Mouse (Mus musculus) hindbrain, embryonic 15.5 days (tissue): Measurements from ENCODE around the gene Tars. TPM values are rescaled to one million over a fixed set of nuclear protein-coding genes. Genes with fewer than 3 reads are reported as not detected.

Experiments
- ATAC-seq: fragments of 200-750 bp; cut with Nextera tagmentation; 2 replicates; pipeline ENCODE4 v1.8.0; 2017; ENCODE audit warnings: low read depth, moderate number of reproducible peaks, moderate TSS enrichment; ENCODE audit not compliant: low FRiP score
- H3K27ac ChIP-seq: fragments of 300-500 bp; sonication (generic); replicated peaks from 2 replicates; pipeline ENCODE4 v1.5.1; 2015; ENCODE audit warnings: mild to moderate bottlenecking, inconsistent platforms
- H3K27me3 ChIP-seq: fragments of 300-500 bp; sonication (generic); 2 replicates; pipeline ENCODE4 v1.6.1; 2015; ENCODE audit warnings: control low read depth, inconsistent platforms
- H3K36me3 ChIP-seq: fragments of 300-500 bp; sonication (generic); 2 replicates; pipeline ENCODE4 v1.6.1; 2015; ENCODE audit warnings: control low read depth, inconsistent platforms
- H3K4me1 ChIP-seq: fragments of 300-500 bp; sonication (generic); replicated peaks from 2 replicates; pipeline ENCODE4 v1.6.1; 2015; ENCODE audit warnings: control low read depth, inconsistent platforms
- H3K4me2 ChIP-seq: fragments of 300-500 bp; sonication (generic); 2 replicates; pipeline ENCODE4 v1.6.1; 2015; ENCODE audit warnings: moderate library complexity, mild to moderate bottlenecking, inconsistent platforms
- H3K4me3 ChIP-seq: fragments of 300-500 bp; sonication (generic); 2 replicates; pipeline ENCODE4 v1.5.1; 2015; ENCODE audit warnings: mild to moderate bottlenecking, inconsistent platforms
- H3K9ac ChIP-seq: fragments of 300-500 bp; sonication (generic); 2 replicates; pipeline ENCODE4 v1.6.1; 2015; ENCODE audit warnings: inconsistent platforms
- H3K9me3 ChIP-seq: fragments of 300-500 bp; sonication (generic); 2 replicates; pipeline ENCODE4 v1.6.1; 2016; ENCODE audit warnings: control low read depth, inconsistent platforms
- WGBS: fragments of 180-500 bp; shearing (Covaris S2); methylation state at CpG from one replicate; pipeline ENCODE4 v1.1.7; 2015; 5-methylcytosine and 5-hydroxymethylcytosine counted together
- polyA plus RNA-seq: library from polyadenylated mRNA; unstranded; fragments of >200 nt; fragmentation: Nextera tagmentation; extraction: Ambion mirVana; gene quantifications from 2 replicates; pipeline ENCODE4 v1.2.1, GENCODE M21; 2015

The Tars gene
- polyA plus RNA-seq, 1 experiment from 2014 or later, result 45.0 TPM

DNA sequence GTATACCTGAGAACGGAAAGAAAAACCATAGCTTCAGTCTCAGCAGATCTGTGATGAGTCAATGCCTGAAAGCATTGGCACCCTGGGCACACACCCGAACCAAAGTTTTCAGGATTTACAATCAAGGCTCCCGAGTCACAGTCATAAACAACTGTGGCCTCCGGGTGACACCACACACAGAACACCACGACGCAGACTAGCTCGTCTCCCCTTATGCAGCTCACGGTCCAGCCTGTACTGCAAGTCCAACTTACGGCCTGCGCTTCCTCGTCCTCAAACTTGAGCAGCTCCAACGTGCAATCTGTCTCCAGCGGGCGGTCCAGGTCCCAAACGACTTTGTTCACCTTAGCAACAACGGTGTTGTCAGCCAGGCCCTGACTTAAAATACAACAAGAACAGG is 6.6 kb downstream of the Tars start:
- no peak for ATAC-seq
- WGBS, result 95% methylated on average over 16 of the region's 16 CpGs

GRCm38 (mm10) chr15:11383796-11384195 is 15.7 kb downstream of the Tars start:
- Histone ChIP-seq H3K4me2 (no peak overlapping the region), H3K27ac (no peak overlapping the region), H3K4me1 (peaks cover 5% of the 10 kb centered on the region; the same call in 1 of the 2 replicates), H3K4me3 (no peak overlapping the region), H3K9ac (no peak overlapping the region), H3K36me3 (peaks cover 49% of the 10 kb centered on the region), H3K27me3 (no peaks in the 10 kb centered on the region), H3K9me3 (no peaks in the 10 kb centered on the region)
- ATAC-seq, result no peak
- WGBS, result 96% methylated on average over 21 of the region's 21 CpGs

More for the DNA sequence above, 6.6 kb downstream of the Tars start:
- peaks cover 6% of the 10 kb centered on the region for H3K4me1 ChIP-seq
- H3K9me3 ChIP-seq, result no peaks in the 10 kb centered on the region
- no peak overlapping the region for H3K4me3 ChIP-seq
- no peaks in the 10 kb centered on the region for H3K27me3 ChIP-seq
- H3K27ac ChIP-seq, result no peak overlapping the region
- H3K36me3 ChIP-seq, result peaks cover 56% of the 10 kb centered on the region
- H3K4me2 ChIP-seq, result no peak overlapping the region
- no peak overlapping the region for H3K9ac ChIP-seq

DNA sequence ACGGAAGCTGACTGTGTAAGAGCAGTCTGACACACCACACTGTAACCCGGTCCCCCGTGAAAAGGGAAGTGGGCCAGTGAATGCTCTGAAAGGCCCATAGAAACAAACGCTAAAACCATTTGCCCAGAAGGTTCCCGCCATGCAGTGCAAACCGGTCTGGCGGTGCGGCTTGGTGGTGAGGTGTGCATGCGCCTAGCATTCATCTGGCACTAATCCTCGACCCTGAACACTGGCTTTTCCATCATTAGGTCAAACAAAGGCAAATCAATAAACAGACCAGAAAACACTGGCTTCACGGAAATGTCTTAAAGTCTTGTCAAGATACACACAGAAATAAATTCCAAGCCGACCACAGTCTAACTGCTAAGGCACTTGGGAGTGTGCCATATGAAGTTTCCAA is 16.9 kb downstream of the Tars start:
- no peak for ATAC-seq
- H3K9ac ChIP-seq, result no peak overlapping the region

GRCm38 (mm10) chr15:11380616-11381015 is 18.8 kb downstream of the Tars start:
- H3K9ac ChIP-seq, result no peak overlapping the region
- 83% methylated on average over 8 of the region's 8 CpGs for whole genome bisulfite sequencing
- no peaks in the 10 kb centered on the region for H3K9me3 ChIP-seq
- peaks cover 5% of the 10 kb centered on the region; the same call in 1 of the 2 replicates for H3K4me1 ChIP-seq
- no peak overlapping the region for H3K27ac ChIP-seq
- no peak overlapping the region for H3K4me2 ChIP-seq
- no peak for ATAC-seq
- H3K4me3 ChIP-seq, result no peak overlapping the region
- no peaks in the 10 kb centered on the region for H3K27me3 ChIP-seq
- H3K36me3 ChIP-seq, result peaks cover 20% of the 10 kb centered on the region

More for the DNA sequence above, 16.9 kb downstream of the Tars start:
- H3K27ac ChIP-seq, result no peak overlapping the region
- H3K4me1 ChIP-seq, result peaks cover 5% of the 10 kb centered on the region; the same call in 1 of the 2 replicates
- H3K9me3 ChIP-seq, result no peaks in the 10 kb centered on the region
- H3K4me2 ChIP-seq, result no peak overlapping the region
- peaks cover 38% of the 10 kb centered on the region for H3K36me3 ChIP-seq
- WGBS, result 92% methylated on average over 12 of the region's 12 CpGs
- no peaks in the 10 kb centered on the region for H3K27me3 ChIP-seq
- no peak overlapping the region for H3K4me3 ChIP-seq

- Histone ChIP-seq H3K36me3 (peaks cover 15% of the 10 kb centered on the region), H3K4me3 (no peak overlapping the region), H3K9me3 (no peaks in the 10 kb centered on the region), H3K9ac (no peak overlapping the region), H3K4me2 (peak overlapping the region; percentile 31), H3K4me1 (peaks cover 5% of the 10 kb centered on the region; the same call in 1 of the 2 replicates), H3K27ac (no peak overlapping the region; the same call in 1 of the 2 replicates), H3K27me3 (no peaks in the 10 kb centered on the region)
- peak; percentile 84 for ATAC-seq
- 36% methylated on average over 8 of the region's 8 CpGs for WGBS
These were observed 19.4 kb downstream of the Tars start for GRCm38 (mm10) chr15:11380087-11380530.

GRCm38 (mm10) chr15:11379431-11380086 is 19.9 kb downstream of the Tars start:
- ATAC-seq, result peak; percentile 43
- no peak overlapping the region for H3K4me3 ChIP-seq
- peak overlapping the region; percentile 31 for H3K4me2 ChIP-seq
- no peaks in the 10 kb centered on the region for H3K27me3 ChIP-seq
- no peaks in the 10 kb centered on the region for H3K9me3 ChIP-seq
- peaks cover 5% of the 10 kb centered on the region; the same call in 1 of the 2 replicates for H3K4me1 ChIP-seq
- WGBS, result 85% methylated on average over 8 of the region's 8 CpGs
- H3K27ac ChIP-seq, result no peak overlapping the region; the same call in 1 of the 2 replicates
- H3K9ac ChIP-seq, result no peak overlapping the region
- H3K36me3 ChIP-seq, result peaks cover 10% of the 10 kb centered on the region

DNA sequence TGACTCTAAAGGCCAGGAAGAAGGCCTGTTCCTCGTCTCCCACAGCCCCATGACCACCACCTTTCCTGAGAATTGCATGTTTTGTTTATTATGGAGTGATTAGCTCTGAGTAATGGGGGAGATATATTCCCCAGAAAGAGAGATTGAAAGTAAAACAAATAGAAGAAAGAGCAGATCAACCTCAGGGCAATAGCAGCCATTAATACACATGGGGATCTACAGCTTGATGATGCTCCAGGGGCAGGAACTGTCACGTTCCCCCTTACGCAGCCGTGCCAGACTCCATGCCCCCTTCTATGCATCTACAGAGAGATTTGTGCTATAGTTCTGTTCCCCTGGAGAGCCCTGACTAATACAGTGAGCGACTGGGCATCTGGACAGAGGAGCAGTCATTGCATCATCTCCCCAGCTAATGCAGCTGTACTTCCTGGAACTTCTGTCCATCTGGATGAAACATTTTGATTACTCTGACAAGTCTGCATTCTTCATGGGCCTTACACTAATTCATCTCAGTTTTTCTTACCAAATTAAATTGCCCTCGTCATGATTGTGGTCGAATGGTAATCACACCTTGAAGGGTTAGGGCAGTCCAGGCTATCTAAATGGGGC is 28.9 kb downstream of the Tars start:
- Histone ChIP-seq H3K9ac (no peak overlapping the region), H3K4me1 (no peaks in the 10 kb centered on the region), H3K4me3 (no peak overlapping the region), H3K27ac (no peak overlapping the region), H3K36me3 (no peaks in the 10 kb centered on the region), H3K27me3 (no peaks in the 10 kb centered on the region), H3K4me2 (no peak overlapping the region), H3K9me3 (no peaks in the 10 kb centered on the region)
- 84% methylated on average over 7 of the region's 7 CpGs for WGBS
- ATAC-seq, result no peak

GRCm38 (mm10) chr15:11369572-11369971 is 29.9 kb downstream of the Tars start:
- no peaks in the 10 kb centered on the region for H3K27me3 ChIP-seq
- H3K9me3 ChIP-seq, result no peaks in the 10 kb centered on the region
- no peak for ATAC-seq
- no peak overlapping the region for H3K4me2 ChIP-seq
- no peak overlapping the region for H3K4me3 ChIP-seq
- no peak overlapping the region for H3K9ac ChIP-seq
- no peak overlapping the region for H3K27ac ChIP-seq
- WGBS, result 80% methylated on average over 3 of the region's 3 CpGs
- no peaks in the 10 kb centered on the region for H3K4me1 ChIP-seq
- no peaks in the 10 kb centered on the region for H3K36me3 ChIP-seq

DNA sequence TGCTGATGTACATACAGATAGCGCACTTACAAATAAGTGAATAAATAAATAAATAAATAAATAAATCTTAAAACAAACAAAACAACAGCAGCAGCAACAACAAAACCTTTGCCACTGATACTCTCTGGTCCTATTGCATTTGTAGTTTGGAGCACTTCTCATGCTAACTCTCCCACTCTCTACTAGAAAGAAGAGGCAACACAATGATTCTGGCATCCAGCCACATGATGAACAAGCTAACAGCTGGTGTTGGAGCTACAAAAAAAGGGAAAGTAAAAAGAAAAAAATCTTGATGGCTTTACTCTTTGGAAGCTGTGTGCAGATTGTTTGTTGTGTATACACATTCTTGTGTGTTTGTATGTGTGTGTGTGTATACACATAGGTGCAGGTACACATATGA is 34.7 kb downstream of the Tars start:
- no peaks in the 10 kb centered on the region for H3K27me3 ChIP-seq
- ATAC-seq, result 0 out of 2 replicates have a peak, but pooled peaks have one; percentile 37
- H3K27ac ChIP-seq, result no peak overlapping the region
- H3K4me1 ChIP-seq, result no peaks in the 10 kb centered on the region
- no peak overlapping the region for H3K9ac ChIP-seq
- H3K4me3 ChIP-seq, result no peak overlapping the region
- H3K9me3 ChIP-seq, result no peaks in the 10 kb centered on the region
- H3K4me2 ChIP-seq, result no peak overlapping the region
- H3K36me3 ChIP-seq, result no peaks in the 10 kb centered on the region
- WGBS, result 97% methylated on average over 1 of the region's 1 CpGs

DNA sequence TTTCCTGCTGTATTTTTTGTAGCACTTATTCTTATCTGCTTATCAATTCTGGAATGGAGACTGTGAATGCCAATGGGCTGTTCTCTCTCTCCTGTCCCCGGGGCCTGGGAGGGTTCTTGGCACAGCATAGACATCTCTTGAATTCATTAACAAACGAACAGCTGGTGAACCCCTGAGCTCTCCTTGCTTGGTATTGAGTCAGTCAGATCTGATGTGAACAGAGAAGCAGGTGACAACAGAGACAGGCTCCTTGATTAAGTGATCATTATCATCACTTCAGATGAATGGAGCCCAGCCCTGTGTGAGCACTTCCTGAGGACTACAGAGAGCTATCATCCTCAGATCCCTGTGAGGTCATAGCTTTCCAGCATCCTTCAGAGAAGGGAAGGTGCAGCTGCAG is 35.4 kb downstream of the Tars start:
- no peak overlapping the region for H3K27ac ChIP-seq
- no peak overlapping the region for H3K9ac ChIP-seq
- peak; percentile 68 for ATAC-seq
- no peak overlapping the region for H3K4me3 ChIP-seq
- no peaks in the 10 kb centered on the region for H3K4me1 ChIP-seq
- no peaks in the 10 kb centered on the region for H3K36me3 ChIP-seq
- H3K9me3 ChIP-seq, result no peaks in the 10 kb centered on the region
- no peak overlapping the region for H3K4me2 ChIP-seq
- no peaks in the 10 kb centered on the region for H3K27me3 ChIP-seq
- WGBS, result 32% methylated on average over 2 of the region's 2 CpGs

DNA sequence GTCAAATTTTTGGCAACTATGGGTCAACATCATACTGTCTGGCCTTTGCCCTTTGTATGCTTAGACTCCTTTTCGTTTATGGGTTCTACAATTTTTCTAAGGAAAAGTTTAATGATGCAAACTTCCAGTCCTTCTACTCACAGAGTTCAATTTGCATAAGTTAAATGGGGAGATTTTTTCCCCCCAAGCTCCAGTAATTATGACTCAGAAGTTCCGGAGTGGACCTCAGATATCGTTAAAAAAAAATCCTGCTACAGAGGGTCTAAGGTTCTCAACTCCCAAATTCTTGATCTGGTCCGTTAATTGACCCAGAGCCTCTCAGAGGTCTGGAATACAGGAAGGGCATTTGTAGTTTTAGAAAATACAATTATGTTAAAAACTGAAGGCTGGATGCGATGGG is 37.6 kb downstream of the Tars start:
- H3K36me3 ChIP-seq, result no peaks in the 10 kb centered on the region
- 90% methylated on average over 5 of the region's 5 CpGs for WGBS
- ATAC-seq, result no peak
- no peak overlapping the region for H3K27ac ChIP-seq
- no peaks in the 10 kb centered on the region for H3K9me3 ChIP-seq
- no peak overlapping the region for H3K4me3 ChIP-seq
- no peak overlapping the region for H3K9ac ChIP-seq
- H3K4me2 ChIP-seq, result no peak overlapping the region
- H3K4me1 ChIP-seq, result no peaks in the 10 kb centered on the region
- H3K27me3 ChIP-seq, result no peaks in the 10 kb centered on the region

- H3K9me3 ChIP-seq, result no peaks in the 10 kb centered on the region
- no peak overlapping the region for H3K9ac ChIP-seq
- ATAC-seq, result peak; percentile 48; the same call in 1 of the 2 replicates
- no peaks in the 10 kb centered on the region for H3K4me1 ChIP-seq
- H3K36me3 ChIP-seq, result no peaks in the 10 kb centered on the region
- no peak overlapping the region for H3K4me3 ChIP-seq
- H3K4me2 ChIP-seq, result no peak overlapping the region
- WGBS, result 88% methylated on average over 1 of the region's 1 CpGs
- H3K27ac ChIP-seq, result no peak overlapping the region
- H3K27me3 ChIP-seq, result no peaks in the 10 kb centered on the region
These were observed 38.6 kb downstream of the Tars start for GRCm38 (mm10) chr15:11360888-11361287.
